Mouse (Mus musculus) G1E (cell line): ENCODE measurements around the gene S1pr5.

Experiments used
- CTCF ChIP-seq: IDR thresholded peaks from 2 replicates; pipeline ENCODE4 v1.5.1; 2012; ENCODE audit warnings: low read depth, low read length, inconsistent platforms, mixed read lengths
- GATA1 ChIP-seq: IDR thresholded peaks from 2 replicates; pipeline ENCODE4 v1.6.1; 2012; ENCODE audit warnings: borderline replicate concordance, low read length, inconsistent platforms, mixed read lengths

- TF ChIP-seq CTCF (no peak), GATA1 (no peak)
Measured at GRCm38 (mm10) chr9:21292271-21292670, 44.0 kb upstream of the S1pr5 start.
